ENCODE assay signal across 8 mouse cellular contexts in the genomic region with DNA sequence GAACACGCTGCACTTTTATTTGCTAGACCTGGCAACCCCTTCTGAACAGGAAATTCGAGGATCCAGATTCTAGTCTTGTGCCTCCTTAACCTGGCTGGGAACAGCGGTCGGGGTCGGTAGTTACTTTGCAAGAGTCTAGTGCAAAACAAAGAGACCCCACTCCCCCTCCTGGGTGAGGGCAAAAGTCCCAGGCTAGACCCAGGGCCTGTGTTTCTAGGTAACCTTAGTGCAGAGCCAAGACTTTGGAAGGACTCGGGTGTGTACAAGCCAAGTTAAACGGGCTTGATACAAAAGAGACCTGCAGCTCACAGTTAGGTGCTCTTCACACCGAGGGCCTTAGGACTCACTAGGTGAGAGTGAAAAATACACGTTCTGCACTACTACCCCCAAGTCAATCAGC. TPM values are rescaled to one million over a fixed set of nuclear protein-coding genes. Genes with fewer than 3 reads are reported as not detected.
A peak's percentile ranks its signal among the peaks of the same experiment; 100 is the strongest.
DNase-seq lines count a peak whose midpoint lies in the region; ATAC-seq and TF ChIP-seq lines count a peak whose summit lies in the region.

No protein-coding gene starts in this region.

- H3K4me3 ChIP-seq in E14TG2a.4 (replicated peaks; ENCODE audit: low read length) = peak overlapping the region; percentile 78
- H3K4me3 ChIP-seq in hindbrain, embryonic 10.5 days = peak overlapping the region; percentile 49
- peak overlapping the region; percentile 48; the same call in 1 of the 2 replicates for H3K4me3 ChIP-seq in liver, embryonic 15.5 days (replicated peaks)

- peaks cover 30% of the 10 kb centered on the region for H3K4me1 ChIP-seq in E14TG2a.4 (replicated peaks; ENCODE audit: low read depth, low read length)
- H3K4me1 ChIP-seq in hindbrain, embryonic 10.5 days (replicated peaks) = peaks cover 8% of the 10 kb centered on the region; the same call in 1 of the 2 replicates
- peaks cover 6% of the 10 kb centered on the region for H3K4me1 ChIP-seq in liver, embryonic 15.5 days (replicated peaks)

- DNase-seq in cerebellum, adult 11-12 months = peak; percentile 14
- no peak for DNase-seq in cerebellum, adult 9-11 months
- DNase-seq in hindbrain, embryonic 10.5 days (ENCODE audit: low spot score) = no peak
- no peak for DNase-seq in adrenal gland, postnatal 36 days
- DNase-seq in frontal cortex, adult 2 months (ENCODE audit: extremely low spot score in 1 of 2, low spot score in 1 of 2) = no peak
- DNase-seq in urinary bladder, postnatal 4 days (ENCODE audit: low spot score in 2 of 2) = no peak

- WGBS in hindbrain, embryonic 10.5 days = 59% methylated on average over 9 of the region's 9 CpGs
- 54% methylated on average over 9 of the region's 9 CpGs for WGBS in liver, embryonic 15.5 days (ENCODE audit: insufficient replicate concordance)

- no peaks in the 10 kb centered on the region for H3K9me3 ChIP-seq in E14TG2a.4 (ENCODE audit: low read length)
- H3K9me3 ChIP-seq in hindbrain, embryonic 10.5 days = no peaks in the 10 kb centered on the region
- no peaks in the 10 kb centered on the region for H3K9me3 ChIP-seq in liver, embryonic 15.5 days (replicated peaks)

- peak overlapping the region; percentile 75 for H3K27ac ChIP-seq in hindbrain, embryonic 10.5 days
- no peak overlapping the region for H3K27ac ChIP-seq in liver, embryonic 15.5 days (replicated peaks)

- peaks cover 17% of the 10 kb centered on the region for H3K27me3 ChIP-seq in E14TG2a.4 (ENCODE audit: insufficient read depth, low read length)
- H3K27me3 ChIP-seq in hindbrain, embryonic 10.5 days (ENCODE audit: insufficient read depth, poor library complexity, severe bottlenecking) = peaks cover 15% of the 10 kb centered on the region; the same call in 1 of the 2 replicates
- peaks cover 11% of the 10 kb centered on the region for H3K27me3 ChIP-seq in liver, embryonic 15.5 days

- no peaks in the 10 kb centered on the region for H3K36me3 ChIP-seq in E14TG2a.4 (ENCODE audit: insufficient read depth, low read length)
- H3K36me3 ChIP-seq in hindbrain, embryonic 10.5 days = no peaks in the 10 kb centered on the region
- H3K36me3 ChIP-seq in liver, embryonic 15.5 days (replicated peaks) = no peaks in the 10 kb centered on the region

- ATAC-seq in liver, embryonic 15.5 days (ENCODE audit: insufficient read depth) = no peak; the same call in 1 of the 2 replicates

- peak overlapping the region; percentile 74 for H3K4me2 ChIP-seq in liver, embryonic 15.5 days

- no peak for TF ChIP-seq CTCF in E14TG2a.4 (conservative IDR thresholded peaks at IDR 0.05; ENCODE audit: low read length)

- no peak overlapping the region for H3K9ac ChIP-seq in liver, embryonic 15.5 days

RNA-seq across cellular contexts. Expression of gene Crebbp, which starts 53.7 kb away (rescaled TPM):
- 28.3 and 29.6 TPM in 2 replicates for polyA plus RNA-seq in hindbrain, embryonic 10.5 days (2016; fragmentation: Nextera tagmentation; extraction: Ambion mirVana)
- 7.9 and 8.3 TPM in 2 replicates for polyA plus RNA-seq in liver, embryonic 15.5 days (2015; fragmentation: Nextera tagmentation; extraction: Ambion mirVana)
- total RNA-seq in adrenal gland, postnatal 36 days (2021) = 10 to 100 TPM; 56.4 to 60.5 TPM
- 37.1 and 38.0 TPM in 2 replicates for polyA plus RNA-seq in frontal cortex, adult 2 months (2012; rRNA removed)
